Mouse (Mus musculus): ENCODE results near the gene Esf1. TPM values are rescaled to one million over a fixed set of nuclear protein-coding genes. Genes with fewer than 3 reads are reported as not detected.

Gene Esf1
- 97.9 TPM for polyA plus RNA-seq (2014; fragmentation: Illumina TruSeq; extraction: RNeasy Lipid Tissue Mini Kit (QIAGEN cat#74804); ENCODE audit: low read depth, low replicate concordance)

GRCm38 (mm10) chr2:140170127-140170802 is at the start of gene Esf1, which contains the start of gene Ndufaf5:
Gene Esf1 (minus strand): TSS chr2:140170564.
Gene Ndufaf5 (plus strand): TSS chr2:140170649.

GRCm38 (mm10) chr2:140151743-140152142 is 18.6 kb downstream of the Esf1 start, which contains the start of gene Gm17374:
Gene Gm17374 (plus strand): TSS chr2:140152043.

Other genes starting within 250 kb of the Esf1 start
- 18.0 TPM for gene Tasp1, start 103.8 kb downstream of the Esf1 start, polyA plus RNA-seq (2014; fragmentation: Illumina TruSeq; extraction: RNeasy Lipid Tissue Mini Kit (QIAGEN cat#74804); ENCODE audit: low read depth, low replicate concordance)
- not detected for gene Gm17374, start 18.5 kb downstream of the Esf1 start, polyA plus RNA-seq (2014; fragmentation: Illumina TruSeq; extraction: RNeasy Lipid Tissue Mini Kit (QIAGEN cat#74804); ENCODE audit: low read depth, low replicate concordance)
- gene Ndufaf5, start 85 bp upstream of the Esf1 start, polyA plus RNA-seq (2014; fragmentation: Illumina TruSeq; extraction: RNeasy Lipid Tissue Mini Kit (QIAGEN cat#74804); ENCODE audit: low read depth, low replicate concordance): 32.7 TPM
- not detected for gene Sel1l2, start 219.1 kb upstream of the Esf1 start, polyA plus RNA-seq (2014; fragmentation: Illumina TruSeq; extraction: RNeasy Lipid Tissue Mini Kit (QIAGEN cat#74804); ENCODE audit: low read depth, low replicate concordance)
- 15.5 TPM for gene Macrod2, start 224.7 kb upstream of the Esf1 start, polyA plus RNA-seq (2014; fragmentation: Illumina TruSeq; extraction: RNeasy Lipid Tissue Mini Kit (QIAGEN cat#74804); ENCODE audit: low read depth, low replicate concordance)